Mouse (Mus musculus) kidney, adult 2 months (tissue): ENCODE data around the gene Nptx1. TPM values are rescaled to one million over a fixed set of nuclear protein-coding genes. Genes with fewer than 3 reads are reported as not detected.

Experiments
- DNase-seq: peaks from one replicate; pipeline ENCODE4 v3.0.0; 2021
- H3K27ac ChIP-seq: fragments of 200-500 bp; 2 replicates; pipeline ENCODE4 v1.5.1; 2012; ENCODE audit warnings: low read depth, low read length, control low read depth, inconsistent platforms; ENCODE audit not compliant: insufficient read depth
- H3K27me3 ChIP-seq: fragments of 200-500 bp; replicated peaks from 2 replicates; pipeline ENCODE4 v1.6.1; 2012; ENCODE audit warnings: mild to moderate bottlenecking, moderate library complexity, low read length, inconsistent platforms; ENCODE audit not compliant: control insufficient read depth, insufficient read depth
- H3K36me3 ChIP-seq: fragments of 200-500 bp; 2 replicates; pipeline ENCODE4 v1.6.1; 2012; ENCODE audit warnings: mild to moderate bottlenecking, moderate library complexity, low read length, inconsistent platforms; ENCODE audit not compliant: control insufficient read depth, insufficient read depth
- H3K4me1 ChIP-seq: fragments of 200-500 bp; 2 replicates; pipeline ENCODE4 v1.6.1; 2011; ENCODE audit warnings: low read length; ENCODE audit not compliant: control insufficient read depth, insufficient read depth
- H3K4me3 ChIP-seq: fragments of 200-500 bp; 2 replicates; pipeline ENCODE4 v1.5.1; 2011; ENCODE audit warnings: mild to moderate bottlenecking, low read depth, low read length, control low read depth; ENCODE audit not compliant: insufficient read depth
- CTCF ChIP-seq: fragments of 200-500 bp; conservative IDR thresholded peaks from 2 replicates; pipeline ENCODE4 v1.5.1; 2011; ENCODE audit warnings: low read depth, mild to moderate bottlenecking, control low read depth, low read length, moderate library complexity, mixed read lengths; ENCODE audit not compliant: insufficient read depth, insufficient read length
- POLR2A ChIP-seq: fragments of 200-500 bp; IDR thresholded peaks from one replicate; pipeline ENCODE4 v1.6.1; 2011; ENCODE audit warnings: low read depth, low read length, control low read depth
- WGBS: fragments of 180-500 bp; shearing (Covaris S2); methylation state at CpG from one replicate; pipeline ENCODE4 v1.1.7; 2018; 5-methylcytosine and 5-hydroxymethylcytosine counted together
- polyA plus RNA-seq: library from polyadenylated mRNA; depleted of rRNA; stranded (reverse); fragments of >200 nt; gene quantifications from 2 replicates; pipeline ENCODE4 v1.2.3, GENCODE M21; 2012

Nptx1 gene
- polyA plus RNA-seq, 1 experiment, result 0.08 TPM

- Histone ChIP-seq H3K27me3 (no peaks in the 10 kb centered on the region; the same call in 1 of the 2 replicates), H3K4me1 (no peaks in the 10 kb centered on the region), H3K36me3 (no peaks in the 10 kb centered on the region), H3K27ac (no peak overlapping the region), H3K4me3 (no peak overlapping the region)
- WGBS, result 33% methylated on average over 9 of the region's 9 CpGs
- TF ChIP-seq POLR2A (no peak), CTCF (no peak)
- no peak for DNase-seq
These were observed 11.5 kb upstream of the Nptx1 start for GRCm38 (mm10) chr11:119558870-119559610.

- H3K4me3 ChIP-seq, result no peak overlapping the region
- no peaks in the 10 kb centered on the region for H3K36me3 ChIP-seq
- TF ChIP-seq CTCF (no peak), POLR2A (no peak)
- no peak overlapping the region for H3K27ac ChIP-seq
- DNase-seq, result no peak
- H3K27me3 ChIP-seq, result no peaks in the 10 kb centered on the region; the same call in 1 of the 2 replicates
- WGBS, result 49% methylated on average over 17 of the region's 17 CpGs
- no peaks in the 10 kb centered on the region for H3K4me1 ChIP-seq
These were observed 10.7 kb upstream of the Nptx1 start for GRCm38 (mm10) chr11:119557940-119558869.

- WGBS, result 78% methylated on average over 7 of the region's 7 CpGs
- TF ChIP-seq POLR2A, result no peak
- no peak for TF ChIP-seq CTCF
- Histone ChIP-seq H3K27ac (no peak overlapping the region), H3K27me3 (no peaks in the 10 kb centered on the region; the same call in 1 of the 2 replicates), H3K4me3 (no peak overlapping the region), H3K4me1 (no peaks in the 10 kb centered on the region), H3K36me3 (no peaks in the 10 kb centered on the region)
- DNase-seq, result no peak
These were observed 7.6 kb upstream of the Nptx1 start for GRCm38 (mm10) chr11:119555170-119555569.

- WGBS, result 43% methylated on average over 7 of the region's 7 CpGs
- H3K27me3 ChIP-seq, result no peaks in the 10 kb centered on the region; the same call in 1 of the 2 replicates
- no peak overlapping the region for H3K4me3 ChIP-seq
- H3K36me3 ChIP-seq, result no peaks in the 10 kb centered on the region
- H3K4me1 ChIP-seq, result no peaks in the 10 kb centered on the region
- no peak for TF ChIP-seq CTCF
- TF ChIP-seq POLR2A, result no peak
- peak; percentile 24 for DNase-seq
- no peak overlapping the region for H3K27ac ChIP-seq
These were observed 7.2 kb upstream of the Nptx1 start for GRCm38 (mm10) chr11:119554706-119555105.

GRCm38 (mm10) chr11:119552902-119553802 is 5.6 kb upstream of the Nptx1 start:
- H3K27me3 ChIP-seq, result peaks cover under 1% of the 10 kb centered on the region; the same call in 1 of the 2 replicates
- no peaks in the 10 kb centered on the region for H3K4me1 ChIP-seq
- no peaks in the 10 kb centered on the region for H3K36me3 ChIP-seq
- WGBS, result 54% methylated on average over 9 of the region's 9 CpGs
- TF ChIP-seq CTCF (no peak), POLR2A (no peak)
- H3K4me3 ChIP-seq, result no peak overlapping the region
- H3K27ac ChIP-seq, result no peak overlapping the region
- no peak for DNase-seq

- 59% methylated on average over 1 of the region's 1 CpGs for WGBS
- Histone ChIP-seq H3K36me3 (no peaks in the 10 kb centered on the region), H3K4me1 (no peaks in the 10 kb centered on the region), H3K4me3 (no peak overlapping the region), H3K27me3 (peaks cover 5% of the 10 kb centered on the region), H3K27ac (no peak overlapping the region)
- no peak for DNase-seq
- TF ChIP-seq CTCF (no peak), POLR2A (no peak)
These were observed 4.7 kb upstream of the Nptx1 start for GRCm38 (mm10) chr11:119552301-119552700.
